Mouse (Mus musculus): ENCODE measurements around the gene Olfr1200.

The Olfr1200 gene

DNA sequence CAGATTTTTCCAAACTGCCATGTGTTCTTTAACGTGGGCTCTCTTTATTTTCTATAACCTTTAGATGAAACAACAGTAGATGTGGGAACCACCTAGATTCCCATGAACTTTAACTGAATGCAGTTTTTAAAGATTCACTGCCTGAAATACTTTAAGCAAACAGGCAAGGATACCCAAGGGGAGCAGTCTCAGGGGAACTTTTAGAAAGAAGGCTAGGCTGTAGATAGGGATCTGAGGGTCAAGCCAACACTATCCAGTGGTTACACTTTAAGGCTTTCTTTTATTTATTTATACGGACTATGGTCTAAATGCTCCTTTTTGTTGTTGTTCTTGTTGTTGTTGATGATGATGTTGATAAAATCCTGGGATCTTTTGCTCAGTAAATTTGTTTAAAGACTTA, at the start of gene Olfr1200:
Olfr1200 (minus strand) TSS at position 101 of the 400 bp plus-strand sequence.
- no peak for DNase-seq (ENCODE audit: low read depth)

DNA sequence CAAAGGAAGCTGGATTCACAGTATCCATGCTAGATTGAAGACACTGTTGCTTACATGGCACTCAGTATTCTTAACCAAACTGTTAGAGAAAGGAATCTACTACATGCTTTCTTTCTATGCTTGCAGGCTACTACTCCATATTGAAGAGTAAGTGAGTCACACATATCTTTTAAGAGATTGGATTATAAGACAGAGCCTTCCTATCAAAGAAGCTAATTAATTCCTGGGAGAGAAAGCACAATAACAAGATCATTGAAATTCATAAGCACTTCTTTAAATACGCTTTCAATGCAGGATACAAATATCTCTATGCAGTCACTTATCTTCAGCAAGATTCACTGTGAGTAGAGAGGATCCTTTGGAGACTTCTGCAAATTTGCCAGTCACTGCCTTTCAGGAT, 43.9 kb upstream of the Olfr1200 start, which contains the start of gene Olfr1202:
Olfr1202 (plus strand) TSS at position 301 of the 400 bp plus-strand sequence.
- DNase-seq (ENCODE audit: low read depth), result no peak

DNA sequence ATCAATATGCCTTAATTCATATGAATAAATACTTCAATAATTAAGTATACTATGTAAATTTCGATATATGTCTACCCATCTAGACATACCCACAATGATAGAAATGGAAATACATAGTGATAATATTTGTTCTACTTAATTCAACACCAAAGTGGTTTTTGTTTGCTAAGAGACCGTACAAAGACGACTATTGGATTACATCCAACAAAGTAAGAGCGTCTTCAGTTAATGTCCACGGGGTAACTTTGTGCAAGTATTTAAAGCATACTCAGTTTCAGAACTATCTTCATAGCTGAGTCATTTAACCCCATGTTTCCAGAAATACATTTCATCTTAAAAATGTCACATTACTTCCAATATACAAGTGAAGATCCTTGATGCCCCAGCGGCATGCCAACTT, 22.4 kb upstream of the Olfr1200 start, which contains the start of gene Olfr1201:
Olfr1201 (plus strand) TSS at position 301 of the 400 bp plus-strand sequence.
- no peak for DNase-seq (ENCODE audit: low read depth)

DNA sequence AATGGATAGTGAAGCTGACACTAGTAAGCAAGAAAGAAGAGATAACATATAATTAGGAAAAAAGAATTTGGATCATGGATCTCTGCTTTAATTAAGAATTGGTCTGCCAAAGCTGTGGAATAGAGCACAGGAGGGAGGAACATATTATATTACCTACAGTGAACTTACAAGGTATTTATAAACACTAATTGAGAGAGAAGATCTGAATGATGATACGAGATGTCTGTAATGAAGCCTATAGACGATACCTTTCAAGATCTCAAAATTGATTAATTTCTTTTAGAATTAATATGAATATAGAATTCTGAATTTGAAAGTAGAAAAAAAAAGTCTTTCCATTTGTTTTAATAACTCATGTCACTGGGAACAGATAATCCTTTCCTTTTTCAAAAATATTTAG, 9.9 kb downstream of the Olfr1200 start, which contains the start of gene Olfr1199:
Olfr1199 (minus strand) TSS at position 101 of the 400 bp plus-strand sequence.
- no peak for DNase-seq (ENCODE audit: low read depth)

DNA sequence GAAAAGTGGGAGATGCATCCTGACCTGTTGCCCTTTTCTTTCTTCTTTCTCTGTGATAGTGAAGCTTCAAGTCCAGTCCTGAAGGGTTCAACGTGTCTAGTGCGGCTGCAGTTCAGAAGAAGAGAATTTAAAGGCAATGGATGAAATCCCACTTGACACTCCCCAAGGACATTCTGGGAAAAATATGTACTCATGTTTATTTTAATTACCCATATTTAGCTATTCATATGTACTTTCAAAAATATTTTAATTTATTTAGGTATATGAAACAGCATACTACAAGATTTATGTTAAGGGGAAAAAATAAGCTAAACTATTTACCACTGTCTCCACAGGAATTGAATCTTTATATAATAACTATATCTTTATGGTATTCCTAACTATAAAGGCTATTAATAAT, 19.0 kb downstream of the Olfr1200 start, which contains the start of gene Olfr1198:
Olfr1198 (minus strand) TSS at position 101 of the 400 bp plus-strand sequence.
- no peak for DNase-seq (ENCODE audit: low read depth)

DNA sequence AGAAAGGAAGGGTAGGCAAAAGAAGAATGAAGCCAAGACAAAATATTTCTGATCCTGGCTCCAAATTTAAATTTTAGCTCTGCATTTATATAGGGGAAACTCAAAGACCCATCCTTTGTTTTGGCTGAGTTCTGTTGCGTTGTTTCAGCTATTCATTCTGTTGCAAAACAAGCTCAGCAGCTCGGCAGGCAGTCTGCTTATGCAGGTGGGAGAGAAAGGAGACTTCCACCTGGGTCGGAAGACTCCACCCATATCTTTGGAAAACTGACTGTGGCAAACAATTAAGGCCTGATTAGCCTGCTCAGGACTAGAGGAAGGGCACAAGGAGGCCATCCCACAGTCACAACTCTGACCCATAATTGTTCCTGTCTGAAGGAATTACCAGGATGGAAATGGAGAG, 26.9 kb downstream of the Olfr1200 start:
- no peak for DNase-seq (ENCODE audit: low read depth)

DNA sequence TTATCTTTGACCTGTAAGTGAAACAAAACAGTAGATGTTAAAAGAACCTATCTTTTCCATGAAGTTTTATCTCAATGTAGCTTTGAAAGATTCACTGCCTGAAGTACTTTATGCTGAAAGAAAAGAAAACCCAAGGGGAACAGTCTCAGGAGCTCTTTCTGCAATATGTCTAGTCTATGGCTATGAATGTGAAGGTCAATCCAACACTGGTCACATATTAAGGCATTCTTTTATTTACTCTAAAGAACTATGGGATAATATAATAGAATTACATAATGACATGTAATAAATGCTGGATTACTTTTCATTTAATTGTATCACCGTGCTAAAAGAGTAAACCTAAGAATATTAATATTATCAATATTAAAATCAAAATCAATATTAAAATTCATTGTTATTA, 38.0 kb downstream of the Olfr1200 start, which contains the start of gene Olfr1197:
Olfr1197 (minus strand) TSS at position 101 of the 400 bp plus-strand sequence.
- DNase-seq (ENCODE audit: low read depth), result no peak
